Mouse (Mus musculus): ENCODE results near the gene Higd1a. TPM values are rescaled to one million over a fixed set of nuclear protein-coding genes. Genes with fewer than 3 reads are reported as not detected.

Gene Higd1a
- polyA plus RNA-seq, 1 experiment, result 3.4 TPM

DNA sequence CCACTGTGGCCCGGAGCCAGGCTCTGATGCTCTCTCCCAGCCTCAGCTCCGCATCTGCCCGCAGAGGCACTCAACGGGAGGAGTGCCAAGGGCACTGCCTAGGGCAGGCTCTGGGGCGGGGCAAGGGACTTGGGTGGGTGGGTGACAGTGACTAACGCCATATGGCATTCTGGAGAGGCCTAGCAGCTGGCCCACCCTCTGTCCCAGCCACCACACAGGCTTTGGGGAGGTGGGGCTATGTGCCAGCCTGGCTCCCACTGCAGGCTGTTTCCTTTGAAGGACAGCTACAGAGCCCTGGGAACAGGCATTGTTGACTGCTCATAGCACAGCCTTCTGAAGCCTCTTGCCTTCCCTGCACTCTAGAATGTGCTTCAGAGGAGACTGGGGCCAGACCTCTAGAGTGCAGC is 35.6 kb downstream of the Higd1a start:
- H3K36me3 ChIP-seq (ENCODE audit: control insufficient read depth, insufficient read depth, low read length), result no peaks in the 10 kb centered on the region
- WGBS, result 78% methylated on average over 6 of the region's 6 CpGs
- no peak for DNase-seq (ENCODE audit: low read depth in 1 of 2, low spot score in 2 of 2)
- H3K4me3 ChIP-seq (ENCODE audit: extremely low read depth, insufficient read depth, insufficient read length), result no peak overlapping the region
- no peaks in the 10 kb centered on the region for H3K27me3 ChIP-seq (ENCODE audit: control insufficient read depth, insufficient read depth, low read length)
- TF ChIP-seq CTCF (IDR thresholded peaks at IDR 0.05; ENCODE audit: extremely low read depth, insufficient read depth, insufficient read length, insufficient replicate concordance) (no peak), POLR2A (IDR thresholded peaks at IDR 0.05; ENCODE audit: low read depth, low read length) (no peak)
- no peaks in the 10 kb centered on the region for H3K4me1 ChIP-seq (ENCODE audit: control insufficient read depth, insufficient read depth, insufficient read length)
- no peak overlapping the region for H3K27ac ChIP-seq (ENCODE audit: insufficient read depth, low read length)

DNA sequence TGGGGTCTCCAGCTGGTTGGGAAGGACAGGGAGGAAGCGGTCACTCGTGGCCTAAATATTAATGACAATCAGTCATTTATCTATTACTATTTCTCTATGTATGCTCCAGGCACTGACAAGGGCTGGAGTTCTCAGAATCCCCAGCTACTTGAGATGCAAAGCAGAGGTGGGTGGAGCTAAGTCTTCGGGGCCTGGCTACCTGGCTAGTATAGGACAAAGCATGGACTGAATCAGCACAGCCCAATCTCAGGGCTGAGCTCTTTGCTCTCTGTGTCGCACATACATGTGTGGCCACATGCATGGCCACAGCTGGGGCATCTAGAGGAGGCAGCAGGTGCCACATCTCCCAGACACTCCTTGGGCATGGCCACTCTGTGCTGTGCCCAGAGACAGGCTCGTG is 37.4 kb downstream of the Higd1a start:
- DNase-seq (ENCODE audit: low read depth in 1 of 2, low spot score in 2 of 2), result no peak
- no peak overlapping the region for H3K27ac ChIP-seq (ENCODE audit: insufficient read depth, low read length)
- no peaks in the 10 kb centered on the region for H3K27me3 ChIP-seq (ENCODE audit: control insufficient read depth, insufficient read depth, low read length)
- H3K36me3 ChIP-seq (ENCODE audit: control insufficient read depth, insufficient read depth, low read length), result no peaks in the 10 kb centered on the region
- TF ChIP-seq CTCF (IDR thresholded peaks at IDR 0.05; ENCODE audit: extremely low read depth, insufficient read depth, insufficient read length, insufficient replicate concordance), result no peak
- no peak for TF ChIP-seq POLR2A (IDR thresholded peaks at IDR 0.05; ENCODE audit: low read depth, low read length)
- 77% methylated on average over 5 of the region's 5 CpGs for WGBS
- H3K4me3 ChIP-seq (ENCODE audit: extremely low read depth, insufficient read depth, insufficient read length), result no peak overlapping the region
- H3K4me1 ChIP-seq (ENCODE audit: control insufficient read depth, insufficient read depth, insufficient read length), result no peaks in the 10 kb centered on the region

DNA sequence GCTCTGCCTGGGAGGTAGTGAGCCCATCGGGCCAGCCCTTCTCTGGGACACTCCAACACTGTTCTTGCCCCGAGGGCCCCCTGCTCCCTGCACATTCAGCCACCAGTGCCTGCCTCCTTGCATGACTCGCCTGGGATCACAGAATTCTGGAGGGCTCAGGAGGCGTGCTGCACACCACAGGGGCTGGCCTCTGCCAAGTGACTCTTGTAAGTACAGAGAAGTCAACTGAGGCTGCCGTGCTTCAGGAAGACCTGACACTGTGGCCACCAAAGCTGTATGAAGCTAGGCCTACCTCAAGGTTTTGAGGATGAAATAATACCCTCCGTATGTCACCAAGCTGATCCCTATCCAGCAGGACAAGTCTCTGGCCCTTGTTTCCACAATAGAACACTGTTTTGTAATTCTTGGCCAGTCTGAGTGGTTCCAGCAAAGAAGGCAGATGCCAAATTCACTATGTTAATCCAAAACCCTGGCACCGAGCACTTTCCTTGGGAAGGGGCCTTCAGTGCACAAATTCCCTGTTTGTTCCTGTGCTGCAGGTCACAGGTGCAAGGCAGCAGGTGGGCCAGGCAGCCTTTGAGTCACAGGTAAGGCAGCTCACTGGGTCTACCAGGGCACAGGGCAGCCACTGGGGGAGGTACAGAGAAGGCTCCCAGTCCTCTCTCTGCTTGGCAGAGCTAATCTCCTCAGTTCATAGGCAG is 38.2 kb downstream of the Higd1a start:
- 81% methylated on average over 7 of the region's 7 CpGs for WGBS
- no peak overlapping the region for H3K27ac ChIP-seq (ENCODE audit: insufficient read depth, low read length)
- H3K27me3 ChIP-seq (ENCODE audit: control insufficient read depth, insufficient read depth, low read length), result no peaks in the 10 kb centered on the region
- no peaks in the 10 kb centered on the region for H3K4me1 ChIP-seq (ENCODE audit: control insufficient read depth, insufficient read depth, insufficient read length)
- TF ChIP-seq CTCF (IDR thresholded peaks at IDR 0.05; ENCODE audit: extremely low read depth, insufficient read depth, insufficient read length, insufficient replicate concordance) (no peak), POLR2A (IDR thresholded peaks at IDR 0.05; ENCODE audit: low read depth, low read length) (no peak)
- DNase-seq (ENCODE audit: low read depth in 1 of 2, low spot score in 2 of 2), result no peak
- H3K4me3 ChIP-seq (ENCODE audit: extremely low read depth, insufficient read depth, insufficient read length), result no peak overlapping the region
- H3K36me3 ChIP-seq (ENCODE audit: control insufficient read depth, insufficient read depth, low read length), result no peaks in the 10 kb centered on the region

DNA sequence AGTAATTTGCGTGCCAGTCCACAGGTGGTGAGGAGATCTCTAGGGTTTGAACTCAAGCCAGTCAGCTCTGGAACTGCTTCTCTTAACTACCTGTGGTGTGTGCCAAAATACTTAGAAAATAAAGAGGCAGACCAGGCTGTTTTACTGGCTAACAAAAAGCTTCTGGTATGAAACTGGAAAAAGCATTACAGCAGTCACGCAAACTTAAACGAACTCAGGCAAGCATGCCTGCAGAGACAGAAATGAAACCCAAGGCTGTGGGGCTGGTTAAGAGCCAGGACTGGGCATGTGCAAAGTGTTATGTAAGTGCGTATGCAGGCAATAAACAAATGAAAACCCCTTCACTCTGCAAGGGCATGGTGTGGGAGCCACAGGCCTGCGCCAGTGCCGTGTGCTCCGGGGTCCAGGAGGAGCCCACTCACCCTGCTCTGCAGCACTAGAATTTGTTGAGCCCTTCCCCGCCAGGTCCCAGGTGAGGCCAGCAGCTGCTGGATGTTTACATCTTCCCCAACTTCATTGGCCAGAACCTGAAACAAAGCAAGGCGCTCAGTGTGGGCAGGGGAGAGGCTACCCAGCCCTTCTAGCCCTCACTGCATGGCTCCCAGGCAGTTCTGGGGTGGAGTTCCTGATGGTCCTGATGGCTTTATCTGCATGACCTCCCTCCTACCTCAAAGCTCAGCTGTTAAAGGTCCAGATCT is 38.9 kb downstream of the Higd1a start:
- Histone ChIP-seq H3K27me3 (ENCODE audit: control insufficient read depth, insufficient read depth, low read length) (no peaks in the 10 kb centered on the region), H3K4me1 (ENCODE audit: control insufficient read depth, insufficient read depth, insufficient read length) (no peaks in the 10 kb centered on the region), H3K36me3 (ENCODE audit: control insufficient read depth, insufficient read depth, low read length) (no peaks in the 10 kb centered on the region), H3K27ac (ENCODE audit: insufficient read depth, low read length) (no peak overlapping the region), H3K4me3 (ENCODE audit: extremely low read depth, insufficient read depth, insufficient read length) (no peak overlapping the region)
- WGBS, result 79% methylated on average over 9 of the region's 9 CpGs
- TF ChIP-seq POLR2A (IDR thresholded peaks at IDR 0.05; ENCODE audit: low read depth, low read length), result no peak
- no peak for TF ChIP-seq CTCF (IDR thresholded peaks at IDR 0.05; ENCODE audit: extremely low read depth, insufficient read depth, insufficient read length, insufficient replicate concordance)
- DNase-seq (ENCODE audit: low read depth in 1 of 2, low spot score in 2 of 2), result no peak

DNA sequence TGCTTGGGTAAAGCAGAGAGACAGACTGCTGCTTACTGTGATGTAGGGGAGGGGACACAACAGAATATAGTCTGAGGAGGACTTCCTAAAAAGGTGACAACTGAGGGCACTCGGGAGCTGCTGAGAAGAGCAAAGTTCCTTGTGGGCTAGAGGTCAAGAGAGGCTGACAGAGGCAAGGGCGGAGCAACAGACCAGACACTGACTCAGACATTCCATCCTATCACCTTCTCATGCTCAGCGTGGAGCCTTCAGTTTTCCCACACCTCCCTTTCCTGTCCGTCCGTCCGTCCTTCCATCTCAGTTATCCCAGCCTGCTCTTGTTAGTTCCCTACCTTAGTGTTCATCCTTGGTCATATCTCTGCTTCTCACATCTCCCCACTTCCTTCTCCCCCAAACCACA is 43.0 kb downstream of the Higd1a start:
- no peak overlapping the region for H3K4me3 ChIP-seq (ENCODE audit: extremely low read depth, insufficient read depth, insufficient read length)
- no peaks in the 10 kb centered on the region for H3K36me3 ChIP-seq (ENCODE audit: control insufficient read depth, insufficient read depth, low read length)
- no peaks in the 10 kb centered on the region for H3K4me1 ChIP-seq (ENCODE audit: control insufficient read depth, insufficient read depth, insufficient read length)
- DNase-seq (ENCODE audit: low read depth in 1 of 2, low spot score in 2 of 2), result no peak
- TF ChIP-seq CTCF (IDR thresholded peaks at IDR 0.05; ENCODE audit: extremely low read depth, insufficient read depth, insufficient read length, insufficient replicate concordance), result no peak
- no peak for TF ChIP-seq POLR2A (IDR thresholded peaks at IDR 0.05; ENCODE audit: low read depth, low read length)
- WGBS, result 53% methylated on average over 6 of the region's 6 CpGs
- H3K27me3 ChIP-seq (ENCODE audit: control insufficient read depth, insufficient read depth, low read length), result no peaks in the 10 kb centered on the region
- H3K27ac ChIP-seq (ENCODE audit: insufficient read depth, low read length), result no peak overlapping the region

DNA sequence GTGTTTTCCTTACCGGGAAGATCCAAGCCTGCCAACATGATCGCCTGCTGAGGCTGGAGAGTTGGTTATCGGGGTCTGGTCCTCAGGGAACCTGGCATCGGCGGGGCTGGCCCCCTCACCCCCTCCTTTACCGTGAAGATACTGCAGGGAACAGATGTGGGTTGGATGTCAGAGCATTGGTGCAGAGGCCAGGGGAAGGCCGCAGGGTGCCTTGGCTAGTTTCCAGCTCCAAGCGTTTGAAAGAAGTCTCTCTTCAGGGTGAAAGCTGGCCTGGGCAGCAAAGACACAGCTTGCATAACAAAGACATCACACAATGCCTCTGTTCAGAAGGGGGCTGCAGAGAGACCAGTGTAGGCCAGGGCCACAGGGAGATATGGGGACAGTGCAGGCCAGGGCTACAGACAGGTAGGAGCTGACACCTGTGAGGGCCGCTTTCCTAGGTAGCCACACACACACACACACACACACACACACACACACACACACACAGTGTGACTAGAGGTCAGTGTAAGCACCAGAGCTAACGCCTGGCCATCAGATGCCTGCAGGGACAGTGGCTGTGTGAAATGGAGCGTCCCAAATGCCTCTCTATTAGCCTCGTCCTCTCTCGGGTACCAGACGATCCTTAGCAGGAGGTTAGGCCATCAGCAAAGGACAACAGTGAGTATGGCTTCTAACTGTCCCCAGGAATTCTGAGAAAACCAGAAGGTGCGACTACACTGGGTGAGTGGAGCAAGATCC is 47.9 kb downstream of the Higd1a start:
- Histone ChIP-seq H3K27ac (ENCODE audit: insufficient read depth, low read length) (no peak overlapping the region), H3K4me1 (ENCODE audit: control insufficient read depth, insufficient read depth, insufficient read length) (no peaks in the 10 kb centered on the region), H3K27me3 (ENCODE audit: control insufficient read depth, insufficient read depth, low read length) (no peaks in the 10 kb centered on the region), H3K4me3 (ENCODE audit: extremely low read depth, insufficient read depth, insufficient read length) (no peak overlapping the region), H3K36me3 (ENCODE audit: control insufficient read depth, insufficient read depth, low read length) (no peaks in the 10 kb centered on the region)
- TF ChIP-seq CTCF (IDR thresholded peaks at IDR 0.05; ENCODE audit: extremely low read depth, insufficient read depth, insufficient read length, insufficient replicate concordance) (no peak), POLR2A (IDR thresholded peaks at IDR 0.05; ENCODE audit: low read depth, low read length) (no peak)
- DNase-seq (ENCODE audit: low read depth in 1 of 2, low spot score in 2 of 2), result no peak
- 76% methylated on average over 15 of the region's 15 CpGs for WGBS
